Mouse (Mus musculus): ENCODE results near the gene Bbs7.
"Not testable (repeated sequence)": the region's sequence is repeated elsewhere in the genome, so short reads cannot be mapped to it uniquely, and the experiment has no call there.

The Bbs7 gene

GRCm38 (mm10) chr3:36613202-36613907 is at the start of gene Bbs7:
Bbs7 (minus strand) TSS chr3:36613477.
- DNase-seq, result peak; percentile 96

DNA sequence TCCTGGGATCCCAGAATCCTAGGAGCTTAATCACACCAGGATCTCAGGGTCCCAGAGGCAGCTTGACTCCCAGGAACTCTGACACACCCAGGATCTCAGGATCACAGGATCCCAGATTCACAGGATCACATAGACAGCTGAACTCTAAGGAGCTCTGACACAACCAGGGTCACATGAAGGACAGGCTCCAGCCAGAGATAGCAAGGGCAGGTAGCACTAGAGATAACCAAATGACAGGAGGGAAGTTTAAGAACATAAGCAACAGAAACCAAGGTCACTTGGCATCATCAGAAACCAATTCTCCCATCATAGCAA is 31.9 kb upstream of the Bbs7 start:
- not testable (repeated sequence) for DNase-seq

GRCm38 (mm10) chr3:36644554-36645244 is 31.4 kb upstream of the Bbs7 start:
- no peak for DNase-seq

DNA sequence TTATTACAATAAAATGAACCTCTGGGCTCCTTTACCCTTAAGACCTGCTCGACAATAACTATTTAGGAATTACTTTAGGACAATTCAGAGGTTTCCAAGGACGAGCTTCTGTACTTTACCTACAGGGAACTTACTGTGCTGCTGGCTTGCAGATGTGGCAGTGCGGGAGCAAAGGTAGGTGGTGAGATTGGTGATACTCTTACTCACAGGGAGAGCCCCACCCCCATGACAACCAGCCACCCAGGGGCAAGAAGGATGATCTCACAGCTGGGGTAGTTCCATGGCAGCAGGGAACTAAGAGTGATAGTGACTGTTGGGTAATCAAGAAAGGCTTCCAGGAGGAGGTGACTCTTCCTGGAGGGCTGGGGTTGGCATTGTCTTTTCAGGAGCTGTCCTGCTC is 30.1 kb upstream of the Bbs7 start:
- DNase-seq, result no peak

- peak; percentile 48 for DNase-seq
Observed at GRCm38 (mm10) chr3:36642736-36643135, 29.5 kb upstream of the Bbs7 start.

GRCm38 (mm10) chr3:36640787-36641186 is 27.5 kb upstream of the Bbs7 start:
- no peak for DNase-seq

DNA sequence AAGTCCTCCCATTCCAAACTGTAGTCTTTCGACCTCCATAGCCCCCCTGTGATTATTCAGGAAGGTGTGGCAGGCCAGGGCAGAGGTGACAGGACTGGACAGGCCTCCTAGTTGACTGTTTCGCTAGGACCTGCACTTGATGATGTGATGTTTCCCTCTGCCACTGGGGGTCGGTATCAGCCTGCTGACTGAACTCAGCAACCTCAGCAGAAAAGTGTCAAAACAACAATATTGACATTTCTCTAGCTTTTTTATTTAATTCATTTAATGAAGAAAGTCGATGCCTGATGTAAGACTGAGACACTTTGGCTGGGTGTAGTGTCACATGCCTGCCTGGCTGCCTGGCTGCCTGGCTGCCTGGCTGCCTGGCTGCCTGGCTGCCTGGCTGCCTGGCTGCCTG is 22.2 kb upstream of the Bbs7 start:
- peak; percentile 47 for DNase-seq

DNA sequence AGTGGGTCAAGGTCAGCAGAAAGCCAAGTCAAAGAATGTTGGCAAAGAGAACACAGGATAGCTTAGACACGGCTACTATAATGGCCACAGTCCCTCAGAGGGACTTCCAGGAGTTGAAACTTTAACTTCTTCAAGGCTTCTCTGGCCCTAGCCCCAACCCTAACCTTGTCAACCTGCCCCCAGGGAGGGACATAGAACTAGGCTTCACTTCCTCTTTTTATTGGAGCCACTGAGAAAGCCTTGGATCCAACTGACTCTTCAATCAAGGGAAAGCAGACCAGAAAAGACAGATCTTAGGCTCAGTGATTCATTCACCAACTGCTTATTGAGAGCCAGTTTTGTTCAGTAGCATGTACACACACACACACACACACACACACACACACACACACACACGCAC is 13.5 kb upstream of the Bbs7 start:
- DNase-seq, result no peak

GRCm38 (mm10) chr3:36618181-36618580 is 4.9 kb upstream of the Bbs7 start:
- no peak for DNase-seq

GRCm38 (mm10) chr3:36613908-36614255 is 605 bp upstream of the Bbs7 start:
- DNase-seq, result no peak

GRCm38 (mm10) chr3:36612687-36613086 is 590 bp downstream of the Bbs7 start:
- no peak for DNase-seq

DNA sequence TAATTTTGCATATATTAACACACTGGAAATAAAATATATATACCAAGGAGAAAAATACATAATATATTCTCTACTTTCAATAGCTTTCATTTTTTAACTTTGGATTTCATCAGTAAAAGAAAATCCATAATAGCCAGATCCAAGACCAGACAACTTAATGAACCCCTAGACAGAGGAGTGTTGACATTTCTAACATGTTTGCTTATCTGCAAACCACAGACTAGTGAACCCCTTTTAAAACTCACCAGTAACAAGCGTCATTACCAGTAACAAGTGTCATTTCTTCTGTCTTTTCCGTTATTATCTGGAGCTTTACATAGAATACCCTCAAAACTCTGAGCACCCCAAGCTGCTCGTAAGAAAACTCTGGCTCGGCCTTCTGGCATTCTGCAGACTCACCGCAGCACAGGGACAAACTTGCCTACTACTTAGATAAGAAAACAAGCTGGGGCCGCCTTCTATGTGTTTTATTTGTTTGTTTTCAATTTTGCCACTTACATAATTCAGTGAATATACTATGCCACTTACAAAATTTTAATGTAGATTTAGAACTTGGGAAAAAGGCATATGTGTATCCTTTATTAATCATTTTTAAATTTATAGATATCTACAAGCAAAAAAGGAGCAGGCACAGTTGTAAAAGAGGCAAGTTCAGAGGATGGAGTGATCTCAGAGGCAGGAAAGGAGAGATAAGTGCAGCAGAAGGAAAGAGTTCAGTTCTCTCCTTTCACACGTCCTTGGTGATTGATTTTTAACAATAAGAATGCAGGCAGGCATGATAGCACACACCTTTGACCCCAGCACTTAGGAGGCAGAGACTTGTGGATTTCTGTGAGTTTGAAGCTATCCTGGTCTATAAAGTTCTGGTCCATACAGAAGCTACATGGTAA is 7.1 kb downstream of the Bbs7 start:
- no peak for DNase-seq

DNA sequence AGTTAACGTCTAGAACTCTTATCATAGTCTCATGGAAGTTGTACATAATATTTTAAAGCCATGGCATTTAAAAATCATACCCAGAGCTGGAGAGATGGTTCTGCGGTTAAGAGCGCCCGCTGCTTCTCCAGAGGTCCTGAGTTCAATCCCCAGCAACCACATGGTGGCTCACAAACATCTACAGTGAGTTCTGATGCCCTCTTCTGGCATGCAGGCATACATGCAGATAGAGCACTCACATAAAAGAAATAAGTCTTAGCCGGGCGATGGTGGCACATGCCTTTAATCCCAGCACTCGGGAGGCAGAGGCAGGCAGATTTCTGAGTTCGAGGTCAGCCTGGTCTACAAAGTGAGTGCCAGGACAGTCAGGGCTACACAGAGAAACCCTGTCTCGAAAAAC is 13.5 kb downstream of the Bbs7 start:
- not testable (repeated sequence) for DNase-seq

DNA sequence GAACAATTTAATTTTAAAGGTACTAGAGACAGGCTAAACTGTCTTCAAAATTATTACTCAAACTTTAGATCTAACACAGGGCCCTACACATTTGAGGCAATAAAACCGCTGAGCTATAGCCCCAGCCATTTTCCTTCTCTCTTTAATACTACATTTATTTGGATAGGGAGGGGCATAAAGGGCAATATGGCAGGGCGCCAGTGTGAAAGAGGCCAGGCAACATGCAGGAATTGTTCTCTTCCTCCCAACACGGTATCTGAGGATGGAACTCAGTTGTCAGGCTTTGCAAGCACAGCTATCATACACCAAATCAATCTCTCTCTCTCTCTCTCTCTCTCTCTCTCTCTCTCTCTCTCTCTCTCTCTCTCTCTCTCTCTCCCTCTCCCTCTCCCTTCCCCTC is 14.5 kb downstream of the Bbs7 start:
- DNase-seq, result no peak

GRCm38 (mm10) chr3:36571827-36572378 is 41.4 kb downstream of the Bbs7 start, which contains the start of gene Ccna2:
Ccna2 (minus strand) TSS chr3:36572150.
- peak; percentile 97 for DNase-seq

DNA sequence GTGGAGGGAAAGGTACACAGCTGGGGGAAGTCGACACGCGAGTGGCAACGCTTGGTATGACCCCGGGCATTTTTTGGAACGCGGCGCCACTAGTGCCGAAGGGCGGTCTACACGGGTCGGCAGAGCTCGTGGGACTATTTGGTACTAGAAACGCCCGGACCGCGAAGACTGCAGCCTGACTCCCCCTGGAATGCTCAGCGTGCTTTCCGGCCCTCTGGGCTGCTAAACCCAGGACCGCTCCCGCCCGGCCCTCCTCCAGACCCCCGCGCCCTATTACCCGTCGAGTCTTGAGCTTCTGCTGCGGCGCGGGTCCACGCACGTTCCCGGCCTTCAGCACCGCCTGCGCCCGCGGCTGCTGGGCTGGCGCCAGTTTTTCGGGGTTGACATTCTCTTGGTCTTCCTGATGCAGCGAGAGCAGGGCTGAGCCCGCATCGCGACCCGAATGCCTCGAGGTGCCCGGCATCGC is 41.9 kb downstream of the Bbs7 start:
- no peak for DNase-seq

GRCm38 (mm10) chr3:36569836-36570235 is 43.4 kb downstream of the Bbs7 start:
- DNase-seq, result no peak

DNA sequence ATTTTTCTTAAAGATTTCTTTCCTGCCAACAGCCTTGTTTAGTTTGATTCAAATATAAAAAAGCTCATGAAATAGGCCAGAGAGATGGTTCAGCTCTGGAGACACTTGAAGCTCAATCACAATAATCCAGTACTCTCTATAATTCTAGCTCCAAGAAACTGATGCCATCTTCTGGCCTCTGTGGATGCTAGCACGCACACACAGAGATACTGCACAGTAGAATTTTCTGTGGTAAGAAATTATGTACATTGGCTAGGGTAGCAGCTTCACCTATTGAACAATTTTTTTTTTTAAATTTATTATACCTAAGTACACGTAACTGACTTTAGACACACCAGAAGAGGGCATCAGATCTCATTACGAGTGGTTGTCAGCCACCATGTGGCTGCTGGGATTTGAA is 49.6 kb downstream of the Bbs7 start:
- no peak for DNase-seq

DNA sequence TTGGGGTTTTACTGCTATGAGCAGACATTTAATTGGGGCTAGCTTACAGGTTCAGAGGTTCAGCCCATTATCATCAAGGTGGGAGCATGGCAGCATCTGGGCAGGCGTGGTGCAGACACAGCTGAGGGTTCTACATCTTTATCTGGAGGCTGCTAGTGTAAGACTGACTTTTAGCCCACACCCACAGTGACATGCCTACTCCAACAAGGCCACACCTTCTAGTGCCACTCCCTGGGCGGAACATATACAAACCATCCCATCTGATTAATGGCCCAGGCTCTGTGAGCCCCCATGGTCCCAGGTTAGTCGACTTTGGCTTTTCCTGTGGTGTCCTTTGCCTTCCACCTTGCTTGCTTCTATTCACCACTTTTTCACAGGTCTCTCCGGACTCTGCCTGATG is 53.7 kb downstream of the Bbs7 start:
- no peak for DNase-seq

- DNase-seq, result no peak
Observed at GRCm38 (mm10) chr3:36557601-36558000, 55.7 kb downstream of the Bbs7 start.

DNA sequence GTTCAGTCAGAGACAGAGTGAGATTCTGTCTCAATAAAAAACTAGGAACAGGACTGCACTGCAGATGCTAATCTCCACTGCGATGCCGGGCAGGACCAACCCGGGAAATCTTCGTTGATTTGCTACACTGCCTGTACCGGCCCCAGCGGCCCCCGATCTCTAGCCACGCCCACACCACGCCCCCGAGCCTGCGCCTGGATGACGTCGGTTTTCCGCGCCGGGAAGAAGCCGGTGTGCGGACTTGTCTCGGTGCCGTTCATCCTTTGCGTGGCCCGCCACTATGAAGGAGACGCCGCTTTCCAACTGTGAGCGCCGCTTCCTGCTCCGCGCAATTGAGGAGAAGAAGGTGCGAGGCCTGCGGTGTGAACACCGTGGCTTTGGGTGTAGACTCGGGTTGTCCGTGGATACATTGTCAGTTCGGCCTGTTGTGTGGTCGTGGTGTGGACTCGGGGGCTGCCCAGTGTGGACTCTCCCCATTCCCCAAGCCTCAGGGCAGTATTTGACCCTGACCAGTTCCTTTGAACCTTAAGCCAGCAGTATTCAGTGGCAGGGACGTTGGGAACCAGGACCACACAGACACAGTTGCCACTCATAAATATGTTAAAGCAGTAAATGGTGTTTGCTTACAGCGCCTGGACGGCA is 60.8 kb downstream of the Bbs7 start, which contains the start of gene Exosc9:
Exosc9 (plus strand) TSS at position 201 of the 642 bp plus-strand sequence.
- peak; percentile 96 for DNase-seq

DNA sequence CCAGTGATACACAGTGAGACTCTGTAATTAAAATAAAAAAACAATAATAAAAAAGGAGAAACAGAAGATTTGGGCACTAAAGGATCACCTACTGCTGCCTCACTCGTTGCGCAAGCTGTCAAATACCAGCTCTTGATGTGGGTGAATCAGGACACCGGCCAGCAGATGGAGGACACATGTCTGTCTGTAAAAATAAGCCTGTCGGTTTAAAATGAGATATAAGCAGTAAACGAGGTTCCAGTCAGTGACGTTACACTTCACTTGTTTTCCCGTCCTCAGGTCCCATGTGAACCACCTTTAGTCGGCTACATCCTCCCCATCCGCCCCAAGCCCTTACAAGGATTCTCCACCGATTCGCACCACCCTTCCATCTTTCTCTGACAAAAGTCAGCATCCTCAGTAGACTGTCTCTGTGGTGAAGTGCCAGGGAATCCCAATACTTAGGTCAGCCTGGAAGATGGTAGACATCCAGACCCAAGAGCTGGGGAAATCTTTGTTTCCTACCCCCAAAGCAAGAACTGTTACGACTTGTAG is 61.4 kb downstream of the Bbs7 start:
- DNase-seq, result no peak

Data from right cerebral cortex, postnatal 25 days (tissue).